Mouse (Mus musculus) lung, postnatal 0 days (tissue): ENCODE data around the gene Nars2. TPM values are rescaled to one million over a fixed set of nuclear protein-coding genes. Genes with fewer than 3 reads are reported as not detected.
A peak's percentile ranks its signal among the peaks of the same experiment; 100 is the strongest.

Experiments
- ATAC-seq: fragments of 200-750 bp; cut with Nextera tagmentation; 2 replicates; pipeline ENCODE4 v1.8.0; 2017; ENCODE audit warnings: moderate library complexity
- DNase-seq: peaks from one replicate; pipeline ENCODE4 v3.0.0-alpha.2; 2016; ENCODE audit warnings: low spot score
- H3K27ac ChIP-seq: fragments of 300-500 bp; sonication (generic); 2 replicates; pipeline ENCODE4 v1.5.1; 2014; ENCODE audit warnings: antibody characterized with exemption, mild to moderate bottlenecking, low read length, mixed read lengths
- H3K27me3 ChIP-seq: fragments of 300-500 bp; sonication (generic); replicated peaks from 2 replicates; pipeline ENCODE4 v1.6.1; 2014; ENCODE audit warnings: low read length, mixed read lengths; ENCODE audit not compliant: insufficient read depth
- H3K36me3 ChIP-seq: fragments of 300-500 bp; sonication (generic); 2 replicates; pipeline ENCODE4 v1.6.1; 2014; ENCODE audit warnings: low read length, mixed read lengths; ENCODE audit not compliant: insufficient read depth
- H3K4me1 ChIP-seq: fragments of 300-500 bp; sonication (generic); 2 replicates; pipeline ENCODE4 v1.6.1; 2014; ENCODE audit warnings: antibody characterized with exemption, low read depth, low read length, mixed read lengths; ENCODE audit not compliant: insufficient read depth
- H3K4me2 ChIP-seq: fragments of 300-500 bp; sonication (generic); replicated peaks from 2 replicates; pipeline ENCODE4 v1.6.1; 2014; ENCODE audit warnings: low read depth, mild to moderate bottlenecking, low read length, moderate library complexity, mixed read lengths
- H3K4me3 ChIP-seq: fragments of 300-500 bp; sonication (generic); 2 replicates; pipeline ENCODE4 v1.5.1; 2014; ENCODE audit warnings: low read depth, low read length
- H3K9ac ChIP-seq: fragments of 300-500 bp; sonication (generic); replicated peaks from 2 replicates; pipeline ENCODE4 v1.6.1; 2014; ENCODE audit warnings: low read depth, mild to moderate bottlenecking
- H3K9me3 ChIP-seq: fragments of 300-500 bp; sonication (generic); 2 replicates; pipeline ENCODE4 v1.6.1; 2016; ENCODE audit warnings: low read length, mixed read lengths
- CTCF ChIP-seq: IDR thresholded peaks from 2 replicates; pipeline ENCODE4 v1.5.1; 2016; ENCODE audit warnings: antibody characterized with exemption, mild to moderate bottlenecking
- EP300 ChIP-seq: IDR thresholded peaks from 2 replicates; pipeline ENCODE4 v1.6.1; 2016; ENCODE audit warnings: antibody characterized with exemption, mild to moderate bottlenecking, control low read depth
- WGBS: fragments of 180-500 bp; shearing (Covaris S2); extraction: QIAGEN DNeasy Blood & Tissue Kit; methylation state at CpG from one replicate; pipeline ENCODE4 v1.1.7; 2014; 5-methylcytosine and 5-hydroxymethylcytosine counted together
- polyA plus RNA-seq: library from polyadenylated mRNA; unstranded; fragments of >200 nt; fragmentation: Nextera tagmentation; extraction: Ambion mirVana; gene quantifications from 2 replicates; pipeline ENCODE4 v1.2.1, GENCODE M21; 2015

Nars2 gene
- polyA plus RNA-seq, 1 experiment from 2014 or later: 9.8 TPM

DNA sequence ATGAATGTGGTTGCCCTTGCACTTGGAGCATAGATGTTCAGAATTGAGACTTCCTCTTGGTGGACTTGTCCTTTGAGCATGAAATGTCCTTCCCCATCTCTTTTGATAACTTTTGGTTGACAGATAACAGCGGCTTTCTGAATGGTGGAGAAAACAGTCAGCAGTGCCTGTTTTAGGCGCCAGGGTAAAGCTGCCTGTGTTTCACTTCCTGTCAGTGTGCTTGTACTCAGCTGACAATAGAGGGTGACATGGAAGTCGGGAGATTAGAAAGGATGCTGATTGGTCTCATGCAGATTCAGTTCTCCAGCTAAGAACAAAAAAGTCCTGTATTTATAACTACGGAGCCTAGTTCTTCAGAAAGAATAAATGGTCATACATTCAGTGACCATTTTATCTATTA is 66.7 kb downstream of the Nars2 start:
- Histone ChIP-seq H3K4me2 (no peak overlapping the region; the same call in 1 of the 2 replicates), H3K9ac (no peak overlapping the region), H3K27me3 (no peaks in the 10 kb centered on the region), H3K4me1 (no peaks in the 10 kb centered on the region), H3K9me3 (no peaks in the 10 kb centered on the region), H3K27ac (no peak overlapping the region), H3K4me3 (no peak overlapping the region), H3K36me3 (no peaks in the 10 kb centered on the region)
- ATAC-seq (peak; percentile 70), DNase-seq (peak; percentile 55)
- peak; percentile 40 for TF ChIP-seq CTCF
- no peak for TF ChIP-seq EP300
- 43% methylated on average over 4 of the region's 4 CpGs for WGBS

DNA sequence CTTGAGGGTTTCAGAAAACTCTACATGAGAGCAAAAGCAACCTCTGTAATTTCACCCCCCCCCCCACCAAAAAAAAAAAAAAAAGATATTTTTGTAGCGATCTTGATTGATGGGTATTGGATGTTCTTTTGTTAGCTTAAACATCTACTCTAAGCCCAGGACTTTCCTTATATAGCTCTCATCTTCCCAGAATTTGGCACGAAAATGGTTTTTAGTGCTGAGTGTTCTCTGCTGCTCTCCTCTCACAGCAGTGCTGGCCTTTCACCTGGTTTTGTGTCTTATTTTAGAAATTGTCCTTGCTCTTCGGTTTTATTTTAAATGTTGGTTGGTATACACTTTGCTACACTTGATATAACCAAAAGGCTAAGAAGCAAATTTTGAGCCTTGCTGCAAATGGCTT is 67.1 kb downstream of the Nars2 start:
- H3K4me1 ChIP-seq: no peaks in the 10 kb centered on the region
- no peaks in the 10 kb centered on the region for H3K36me3 ChIP-seq
- TF ChIP-seq EP300 (no peak), CTCF (no peak)
- no peak overlapping the region for H3K4me3 ChIP-seq
- 0 out of 2 replicates have a peak, but pooled peaks have one; percentile 52 for ATAC-seq
- DNase-seq: peak; percentile 39
- WGBS: 49% methylated on average over 3 of the region's 3 CpGs
- H3K9me3 ChIP-seq: no peaks in the 10 kb centered on the region
- H3K9ac ChIP-seq: no peak overlapping the region
- H3K27me3 ChIP-seq: no peaks in the 10 kb centered on the region
- H3K4me2 ChIP-seq: no peak overlapping the region; the same call in 1 of the 2 replicates
- no peak overlapping the region for H3K27ac ChIP-seq

DNA sequence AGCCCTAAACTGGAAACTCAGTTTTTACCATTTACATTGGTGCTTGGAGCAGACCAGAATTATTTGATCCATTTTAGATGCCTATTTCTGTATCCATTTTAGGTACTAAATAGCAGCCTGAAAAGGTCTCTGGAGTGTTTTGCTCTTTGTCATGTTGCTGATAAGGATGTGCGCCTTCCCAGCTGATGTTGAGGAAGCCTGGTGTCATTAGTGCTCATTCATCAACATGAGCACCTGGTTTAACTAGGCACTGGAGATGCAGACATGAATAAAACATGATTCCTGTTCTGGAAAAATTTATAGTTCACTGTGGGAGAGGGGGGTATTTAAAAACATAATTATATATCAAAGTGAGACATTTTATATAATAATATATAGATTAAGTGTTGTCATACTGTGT is 68.0 kb downstream of the Nars2 start:
- no peak overlapping the region for H3K27ac ChIP-seq
- 76% methylated on average over 1 of the region's 1 CpGs for WGBS
- DNase-seq: no peak
- no peak overlapping the region for H3K9ac ChIP-seq
- no peak for ATAC-seq
- no peak for TF ChIP-seq EP300
- TF ChIP-seq CTCF: no peak
- H3K4me1 ChIP-seq: no peaks in the 10 kb centered on the region
- H3K36me3 ChIP-seq: no peaks in the 10 kb centered on the region
- H3K4me2 ChIP-seq: no peak overlapping the region
- no peaks in the 10 kb centered on the region for H3K9me3 ChIP-seq
- H3K27me3 ChIP-seq: no peaks in the 10 kb centered on the region
- no peak overlapping the region for H3K4me3 ChIP-seq

DNA sequence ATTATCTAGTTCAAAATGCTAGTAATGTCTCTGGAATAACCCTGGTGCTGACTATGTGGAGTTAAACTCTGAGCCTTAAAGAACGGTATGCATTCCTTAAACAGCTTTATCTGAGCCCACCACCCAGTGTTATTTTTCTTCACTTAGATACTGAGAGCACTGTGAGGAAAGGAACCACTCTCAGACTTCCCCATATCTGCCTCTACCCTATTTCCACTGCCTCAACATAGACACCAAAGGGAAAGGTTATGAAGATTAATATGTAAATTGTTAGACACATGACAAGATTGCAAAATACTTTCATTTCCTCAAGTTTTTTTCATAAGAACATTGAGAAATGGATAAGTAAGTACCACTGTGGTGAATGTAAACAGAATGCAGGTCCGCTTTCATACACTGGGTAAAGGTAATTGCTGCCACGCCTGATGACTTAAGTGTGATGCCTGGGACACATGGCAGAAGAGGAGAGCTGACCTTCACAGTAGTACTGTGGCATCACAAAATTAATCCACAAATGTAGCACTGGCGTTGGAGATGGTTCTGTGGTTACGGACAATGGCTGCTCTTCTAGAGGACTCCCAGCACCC is 75.6 kb downstream of the Nars2 start:
- no peaks in the 10 kb centered on the region for H3K4me1 ChIP-seq
- no peaks in the 10 kb centered on the region for H3K9me3 ChIP-seq
- WGBS: 81% methylated on average over 5 of the region's 5 CpGs
- peak; percentile 32 for DNase-seq
- no peak overlapping the region for H3K4me3 ChIP-seq
- H3K27me3 ChIP-seq: no peaks in the 10 kb centered on the region
- TF ChIP-seq CTCF (no peak), EP300 (0 out of 2 replicates have a peak, but pooled peaks have one; percentile 22)
- H3K4me2 ChIP-seq: no peak overlapping the region
- H3K27ac ChIP-seq: no peak overlapping the region
- no peak overlapping the region for H3K9ac ChIP-seq
- no peak for ATAC-seq
- no peaks in the 10 kb centered on the region for H3K36me3 ChIP-seq

DNA sequence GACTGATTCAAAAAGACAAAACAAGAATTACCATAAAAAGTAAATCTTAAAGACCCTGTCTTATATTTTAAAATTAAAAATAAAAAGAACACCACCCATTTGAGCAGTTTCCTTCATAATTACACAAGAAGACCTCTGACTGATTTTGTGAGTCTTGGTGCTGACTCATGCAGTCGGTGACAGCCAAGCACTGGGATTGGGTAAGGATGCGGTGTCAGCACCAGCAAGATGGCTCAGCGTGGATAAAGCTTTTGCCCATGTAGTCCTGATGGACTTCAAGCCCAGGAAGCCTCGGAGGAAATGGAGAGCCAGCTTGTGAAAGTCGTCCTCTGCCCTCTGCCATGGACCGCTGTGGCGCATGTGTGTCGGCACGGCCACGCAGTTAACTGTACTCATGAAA is 77.8 kb downstream of the Nars2 start:
- Histone ChIP-seq H3K4me3 (no peak overlapping the region), H3K9ac (no peak overlapping the region), H3K4me1 (no peaks in the 10 kb centered on the region), H3K27me3 (no peaks in the 10 kb centered on the region), H3K27ac (no peak overlapping the region), H3K9me3 (no peaks in the 10 kb centered on the region), H3K4me2 (no peak overlapping the region), H3K36me3 (no peaks in the 10 kb centered on the region)
- ATAC-seq (no peak), DNase-seq (peak; percentile 17)
- TF ChIP-seq EP300: no peak
- TF ChIP-seq CTCF: no peak
- WGBS: 90% methylated on average over 10 of the region's 10 CpGs

DNA sequence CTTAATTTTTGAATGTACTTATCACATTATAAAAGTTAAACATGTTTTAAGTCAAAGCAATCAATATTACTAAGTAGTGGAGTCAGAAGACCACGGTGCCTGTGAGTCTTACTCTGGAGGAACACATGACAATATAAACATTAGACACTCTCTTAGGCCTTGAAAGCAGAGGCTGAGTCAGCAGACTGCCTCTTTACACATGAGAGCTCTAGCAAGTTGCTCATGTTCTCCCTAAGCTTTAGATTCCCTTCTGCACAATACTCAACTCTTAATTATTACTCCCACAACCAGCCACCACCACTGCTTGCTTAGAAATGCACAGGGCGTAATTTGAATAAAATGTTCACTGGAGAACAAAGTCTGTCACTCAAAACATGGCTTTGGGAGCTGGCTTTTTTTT is 81.1 kb downstream of the Nars2 start:
- no peaks in the 10 kb centered on the region for H3K27me3 ChIP-seq
- no peak overlapping the region for H3K9ac ChIP-seq
- no peaks in the 10 kb centered on the region for H3K9me3 ChIP-seq
- DNase-seq: no peak
- WGBS: 64% methylated on average over 2 of the region's 2 CpGs
- no peak for TF ChIP-seq EP300
- TF ChIP-seq CTCF: no peak
- no peak overlapping the region for H3K4me3 ChIP-seq
- no peak overlapping the region for H3K4me2 ChIP-seq
- no peaks in the 10 kb centered on the region for H3K36me3 ChIP-seq
- no peaks in the 10 kb centered on the region for H3K4me1 ChIP-seq
- H3K27ac ChIP-seq: no peak overlapping the region
- no peak for ATAC-seq

DNA sequence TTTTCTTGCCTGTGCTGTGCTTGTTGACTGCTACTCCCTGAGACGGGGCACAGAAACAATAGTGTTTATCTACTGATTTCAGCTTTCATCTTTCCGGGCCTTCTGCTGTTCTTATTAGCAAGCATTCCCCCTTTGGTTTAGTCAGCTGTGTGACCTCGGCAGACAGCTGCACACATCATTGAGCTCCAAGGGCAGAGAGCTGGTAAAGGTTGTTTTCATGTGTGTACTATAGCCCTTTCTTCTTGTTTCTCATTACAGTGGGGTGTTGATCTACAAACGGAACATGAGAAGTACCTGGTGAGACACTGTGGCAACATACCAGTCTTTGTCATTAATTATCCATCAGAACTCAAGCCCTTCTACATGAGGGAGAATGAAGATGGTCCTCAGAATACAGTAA is 88.3 kb downstream of the Nars2 start:
- Histone ChIP-seq H3K27ac (no peak overlapping the region), H3K36me3 (no peaks in the 10 kb centered on the region), H3K4me1 (no peaks in the 10 kb centered on the region), H3K4me3 (no peak overlapping the region), H3K27me3 (no peaks in the 10 kb centered on the region), H3K4me2 (no peak overlapping the region), H3K9ac (no peak overlapping the region), H3K9me3 (no peaks in the 10 kb centered on the region)
- DNase-seq: no peak
- WGBS: 66% methylated on average over 4 of the region's 4 CpGs
- ATAC-seq: no peak
- TF ChIP-seq EP300 (no peak), CTCF (no peak)
